Mouse (Mus musculus) C2C12 (cell line): ENCODE results near the gene Cpt1a.

ENCODE experiments used
- CEBPB ChIP-seq: IDR thresholded peaks from one replicate; pipeline ENCODE4 v1.6.1; 2011; ENCODE audit warnings: low read depth, mild to moderate bottlenecking, control low read depth, moderate library complexity
- CTCF ChIP-seq: IDR thresholded peaks from one replicate; pipeline ENCODE4 v1.5.1; 2011; ENCODE audit not compliant: control insufficient read depth, insufficient read depth, insufficient read length
- FOSL1 ChIP-seq: IDR thresholded peaks from one replicate; pipeline ENCODE4 v1.8.0; 2011; ENCODE audit warnings: mild to moderate bottlenecking, low read length; ENCODE audit not compliant: poor library complexity, insufficient read depth, severe bottlenecking
- MAX ChIP-seq: IDR thresholded peaks from one replicate; pipeline ENCODE4 v1.6.1; 2011; ENCODE audit warnings: mild to moderate bottlenecking, control low read depth
- MYOD1 ChIP-seq: IDR thresholded peaks from one replicate; pipeline ENCODE4 v1.6.1; 2011; ENCODE audit warnings: low read depth; ENCODE audit not compliant: control insufficient read depth, insufficient read length
- MYOG ChIP-seq: IDR thresholded peaks from one replicate; pipeline ENCODE4 v1.6.1; 2011; ENCODE audit not compliant: control insufficient read depth, insufficient read length; ENCODE audit errors: extremely low read depth
- USF1 ChIP-seq: IDR thresholded peaks from one replicate; pipeline ENCODE4 v1.6.1; 2011; ENCODE audit warnings: low read depth, mild to moderate bottlenecking, control low read depth, moderate library complexity

DNA sequence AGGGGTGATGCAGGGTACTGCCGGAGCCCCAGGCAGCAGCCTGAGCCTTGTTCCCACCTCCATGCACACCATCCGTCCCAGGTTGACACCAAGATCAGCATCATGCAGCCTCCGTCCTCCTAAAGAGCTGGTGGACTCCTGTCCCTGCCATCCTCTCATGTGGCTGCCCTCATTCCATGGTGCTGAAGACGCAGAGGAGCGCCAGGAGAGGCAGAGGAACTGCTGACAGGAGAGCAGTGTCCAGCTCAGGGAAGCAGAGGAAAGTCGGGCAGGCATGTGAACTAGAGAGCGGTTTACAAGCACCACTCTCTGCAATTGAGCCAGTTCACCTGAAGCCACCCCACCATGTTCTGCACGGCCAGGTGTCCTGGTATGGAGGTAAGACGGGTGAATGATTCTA is 48.8 kb upstream of the Cpt1a start:
- no peak for TF ChIP-seq CTCF
- no peak for TF ChIP-seq USF1
- no peak for TF ChIP-seq FOSL1
- TF ChIP-seq MAX, result no peak
- no peak for TF ChIP-seq MYOG
- no peak for TF ChIP-seq CEBPB
- no peak for TF ChIP-seq MYOD1
